Mouse (Mus musculus) embryonic facial prominence, embryonic 13.5 days (tissue): ENCODE results near the gene Znhit1. TPM values are rescaled to one million over a fixed set of nuclear protein-coding genes. Genes with fewer than 3 reads are reported as not detected.
A peak's percentile ranks its signal among the peaks of the same experiment; 100 is the strongest.

Experiments
- ATAC-seq: fragments of 200-750 bp; cut with Nextera tagmentation; 2 replicates; pipeline ENCODE4 v1.8.0; 2017; ENCODE audit warnings: low read depth; ENCODE audit not compliant: insufficient number of reproducible peaks, insufficient read depth, low FRiP score, low TSS enrichment
- H3K27ac ChIP-seq: fragments of 300-500 bp; sonication (generic); 2 replicates; pipeline ENCODE4 v1.5.1; 2015; ENCODE audit warnings: moderate library complexity, mild to moderate bottlenecking, inconsistent platforms
- H3K27me3 ChIP-seq: fragments of 300-500 bp; sonication (generic); 2 replicates; pipeline ENCODE4 v1.6.1; 2015; ENCODE audit warnings: mild to moderate bottlenecking, inconsistent platforms
- H3K36me3 ChIP-seq: fragments of 300-500 bp; sonication (generic); 2 replicates; pipeline ENCODE4 v1.6.1; 2015; ENCODE audit warnings: mild to moderate bottlenecking, inconsistent platforms
- H3K4me1 ChIP-seq: fragments of 300-500 bp; sonication (generic); 2 replicates; pipeline ENCODE4 v1.6.1; 2015; ENCODE audit warnings: inconsistent platforms
- H3K4me2 ChIP-seq: fragments of 300-500 bp; sonication (generic); 2 replicates; pipeline ENCODE4 v1.6.1; 2015; ENCODE audit warnings: moderate library complexity, mild to moderate bottlenecking, inconsistent platforms
- H3K4me3 ChIP-seq: fragments of 300-500 bp; sonication (generic); 2 replicates; pipeline ENCODE4 v1.5.1; 2015; ENCODE audit warnings: mild to moderate bottlenecking, inconsistent platforms
- H3K9ac ChIP-seq: fragments of 300-500 bp; sonication (generic); 2 replicates; pipeline ENCODE4 v1.6.1; 2015; ENCODE audit warnings: mild to moderate bottlenecking, inconsistent platforms
- H3K9me3 ChIP-seq: fragments of 300-500 bp; sonication (generic); 2 replicates; pipeline ENCODE4 v1.6.1; 2016; ENCODE audit warnings: inconsistent platforms
- WGBS: fragments of 180-500 bp; shearing (Covaris S2); methylation state at CpG from one replicate; pipeline ENCODE4 v1.1.7; 2015; ENCODE audit warnings: mixed read lengths; 5-methylcytosine and 5-hydroxymethylcytosine counted together
- microRNA counts: library from miRNA; unstranded; fragments of <30 nt; microRNA quantifications from one replicate; lab custom pipeline; 2016
- microRNA-seq: library from miRNA; unstranded; fragments of <30 nt; microRNA quantifications from one replicate; pipeline ENCODE4, GENCODE M21; 2016
- polyA plus RNA-seq: library from polyadenylated mRNA; unstranded; fragments of >200 nt; fragmentation: Nextera tagmentation; extraction: Ambion mirVana; gene quantifications from 2 replicates; pipeline ENCODE4 v1.2.1, GENCODE M21; 2015

Znhit1 gene
- polyA plus RNA-seq, 1 experiment from 2014 or later = 124 TPM

DNA sequence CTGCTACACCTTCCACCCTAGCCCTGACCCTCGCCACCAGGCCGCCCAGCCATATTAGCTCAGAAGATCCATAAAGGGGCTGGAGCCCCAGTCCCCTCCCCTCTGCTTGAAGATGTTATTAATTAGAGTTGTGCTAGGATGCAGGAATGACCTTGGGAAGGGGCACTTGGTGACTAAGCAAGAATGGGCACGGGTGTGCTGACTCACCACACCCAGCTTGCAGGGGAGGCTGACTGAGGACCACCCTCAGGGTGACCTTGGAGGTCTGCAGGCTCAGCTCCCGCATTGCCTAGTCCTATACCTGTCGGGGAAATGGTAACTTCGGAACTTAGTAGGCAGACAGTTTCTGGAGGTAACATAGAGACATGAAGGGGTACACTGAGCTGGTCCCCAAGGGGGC lies 53.9 kb downstream of the Znhit1 start:
- WGBS = 79% methylated on average over 6 of the region's 6 CpGs
- no peaks in the 10 kb centered on the region for H3K9me3 ChIP-seq
- no peak overlapping the region for H3K9ac ChIP-seq
- H3K27me3 ChIP-seq = no peaks in the 10 kb centered on the region
- H3K27ac ChIP-seq = no peak overlapping the region
- peaks cover 9% of the 10 kb centered on the region; the same call in 1 of the 2 replicates for H3K36me3 ChIP-seq
- H3K4me3 ChIP-seq = no peak overlapping the region
- peaks cover 5% of the 10 kb centered on the region for H3K4me1 ChIP-seq
- ATAC-seq = no peak
- H3K4me2 ChIP-seq = no peak overlapping the region

DNA sequence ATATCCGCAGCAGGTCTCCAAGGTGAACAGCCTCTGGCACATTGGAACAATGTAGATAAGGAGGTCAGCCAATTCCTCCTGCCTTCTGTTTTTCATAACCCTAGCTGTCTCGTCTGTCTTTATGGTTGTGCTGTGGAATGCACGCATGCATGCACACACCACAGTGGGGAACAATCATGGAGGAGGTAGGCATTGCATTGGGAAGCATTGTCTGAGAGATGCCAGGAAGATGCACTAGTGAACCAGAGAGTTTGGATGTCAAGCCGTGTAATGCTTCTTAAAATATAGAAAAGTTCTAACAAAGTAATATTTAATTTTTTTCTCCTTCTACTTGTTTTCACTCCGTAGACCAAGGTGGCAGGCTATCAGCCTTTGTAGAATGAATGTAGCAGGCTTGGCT lies 54.9 kb downstream of the Znhit1 start:
- Histone ChIP-seq H3K27me3 (no peaks in the 10 kb centered on the region), H3K36me3 (peaks cover 9% of the 10 kb centered on the region; the same call in 1 of the 2 replicates), H3K9me3 (no peaks in the 10 kb centered on the region), H3K9ac (no peak overlapping the region), H3K4me3 (no peak overlapping the region), H3K4me1 (peaks cover 5% of the 10 kb centered on the region), H3K4me2 (no peak overlapping the region), H3K27ac (no peak overlapping the region)
- no peak for ATAC-seq
- 69% methylated on average over 5 of the region's 5 CpGs for WGBS

MicroRNAs encoded within 50 kb of the gene (microRNA counts, 519-probe panel; counts per million panel counts)
- 236 counts per million, percentile 44 among the panel's probes with 10 or more counts for microRNA mmu-miR-702 (lab: Ali Mortazavi, UCI)

Small RNAs within 50 kb of the gene (microRNA-seq; reads per million reads assigned to microRNA genes)
- gene Mir702 = 28.3 reads per million, percentile 38 among the genes with 10 or more reads in this experiment

Other genes starting within 250 kb of the Znhit1 start
- 273 and 319 TPM in 2 replicates for gene Col26a1, start 104.8 kb downstream of the Znhit1 start, polyA plus RNA-seq
- 67.4 and 70.2 TPM in 2 replicates for gene Ift22, start 79.9 kb downstream of the Znhit1 start, polyA plus RNA-seq
- 265 and 282 TPM in 2 replicates for gene Fis1, start 34.7 kb downstream of the Znhit1 start, polyA plus RNA-seq
- 0.44 and 0.61 TPM in 2 replicates for gene Cldn15, start 21.4 kb downstream of the Znhit1 start, polyA plus RNA-seq
- 49.0 and 62.4 TPM in 2 replicates for gene Plod3, start 1.0 kb downstream of the Znhit1 start, polyA plus RNA-seq
- 0.12 and 0.13 TPM in 2 replicates for gene Vgf, start 38.4 kb upstream of the Znhit1 start, polyA plus RNA-seq
- gene Ap1s1, start 58.1 kb upstream of the Znhit1 start, polyA plus RNA-seq = 187 TPM in 2 replicates
- 0.22 and 0.35 TPM in 2 replicates for gene Serpine1, start 84.2 kb upstream of the Znhit1 start, polyA plus RNA-seq
- 8.7 and 8.8 TPM in 2 replicates for gene Trim56, start 128.2 kb upstream of the Znhit1 start, polyA plus RNA-seq
- gene Muc3, start 161.3 kb upstream of the Znhit1 start, polyA plus RNA-seq = 5.1 TPM in 1 of 2 replicates, not detected in the other
- gene Muc3a, start 224.4 kb upstream of the Znhit1 start, polyA plus RNA-seq = not detected in 2 replicates